8 mouse cellular contexts compared by ENCODE assay signal in the genomic region with DNA sequence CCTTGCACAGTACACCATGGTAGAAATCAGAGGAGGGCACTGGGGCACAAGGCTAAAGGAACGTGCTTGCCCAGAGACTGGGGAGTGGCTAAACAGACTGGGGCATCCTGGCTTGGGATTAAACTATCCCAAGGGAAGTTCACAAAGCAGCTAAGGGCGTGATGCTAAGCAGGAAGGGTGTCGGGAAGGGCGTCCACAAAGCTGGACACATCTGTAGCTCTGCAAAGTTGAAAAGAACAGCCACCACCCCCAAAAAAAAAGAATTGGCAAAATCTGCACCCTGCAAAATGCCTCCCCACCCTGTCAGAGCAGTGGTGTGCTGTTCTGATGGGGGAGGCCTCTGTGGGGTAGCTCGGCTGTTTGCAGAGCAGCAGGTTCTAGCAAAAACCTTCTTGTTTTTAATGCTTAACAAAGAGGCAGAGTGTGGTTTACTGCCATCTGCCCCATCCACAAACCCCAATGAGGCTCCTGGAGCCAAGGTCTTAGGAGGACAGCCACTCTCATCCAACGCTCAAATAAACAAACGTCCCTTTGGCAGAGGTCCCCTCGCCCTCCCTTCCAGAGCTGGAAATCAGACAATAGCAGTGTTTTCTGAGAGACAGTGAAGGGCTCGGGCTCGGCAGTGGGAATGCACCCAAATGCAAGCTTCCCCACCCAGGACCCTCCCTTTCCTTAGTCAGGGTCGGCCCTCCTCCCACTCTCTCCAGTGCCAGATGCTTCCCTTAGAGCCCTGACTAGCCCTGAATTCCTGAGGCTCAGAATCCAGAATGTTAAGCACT. TPM values are rescaled to one million over a fixed set of nuclear protein-coding genes. Genes with fewer than 3 reads are reported as not detected.
A peak's percentile ranks its signal among the peaks of the same experiment; 100 is the strongest.
DNase-seq lines count a peak whose midpoint lies in the region; ATAC-seq lines count a peak whose summit lies in the region.
"Had no signal": no experiment of that assay in that cellular context is flagged by ENCODE, and none has a peak within 500 bp of the region (broad histone marks: within the 10 kb centered on the region; RNA-seq: fewer than 3 reads in every experiment).

No protein-coding gene starts in this region.

- DNase-seq in ES-CJ7 (ENCODE audit: low read depth, low spot score) (peak; percentile 52), ZHBTc4 (ENCODE audit: low read depth, low spot score) (peak; percentile 83)
- DNase-seq in heart, postnatal 4 days = peak; percentile 80
- peak; percentile 61 to 68 for DNase-seq in layer of hippocampus, postnatal 10 days (ENCODE audit: low spot score in 2 of 2)
- DNase-seq in embryo, embryonic 9.5 days (ENCODE audit: extremely low spot score) = no peak

- H3K4me3 ChIP-seq in forebrain, embryonic 15.5 days = no peak overlapping the region
- H3K4me3 ChIP-seq in midbrain, embryonic 15.5 days = no peak overlapping the region

- no peak overlapping the region for H3K9ac ChIP-seq in forebrain, embryonic 15.5 days (replicated peaks)
- no peak overlapping the region for H3K9ac ChIP-seq in midbrain, embryonic 15.5 days

- H3K36me3 ChIP-seq in forebrain, embryonic 15.5 days = no peaks in the 10 kb centered on the region
- H3K36me3 ChIP-seq in midbrain, embryonic 15.5 days (replicated peaks) = no peaks in the 10 kb centered on the region

- WGBS in forebrain, embryonic 15.5 days = 37% methylated on average over 11 of the region's 11 CpGs
- 31% methylated on average over 11 of the region's 11 CpGs for WGBS in midbrain, embryonic 15.5 days

- peak; percentile 65 for ATAC-seq in forebrain, embryonic 15.5 days (replicated peaks)
- 0 out of 2 replicates have a peak, but pooled peaks have one; percentile 62 for ATAC-seq in midbrain, embryonic 15.5 days (replicated peaks)

- no peak overlapping the region for H3K4me2 ChIP-seq in forebrain, embryonic 15.5 days (replicated peaks)
- no peak overlapping the region for H3K4me2 ChIP-seq in midbrain, embryonic 15.5 days

- peaks cover 21% of the 10 kb centered on the region for H3K4me1 ChIP-seq in forebrain, embryonic 15.5 days
- peaks cover 5% of the 10 kb centered on the region; the same call in 1 of the 2 replicates for H3K4me1 ChIP-seq in midbrain, embryonic 15.5 days

- H3K9me3 ChIP-seq in forebrain, embryonic 15.5 days = no peaks in the 10 kb centered on the region
- H3K9me3 ChIP-seq in midbrain, embryonic 15.5 days = no peaks in the 10 kb centered on the region

- H3K27ac ChIP-seq in forebrain, embryonic 15.5 days (replicated peaks) = peak overlapping the region; percentile 72
- peak overlapping the region; percentile 18 for H3K27ac ChIP-seq in midbrain, embryonic 15.5 days

- no peaks in the 10 kb centered on the region for H3K27me3 ChIP-seq in forebrain, embryonic 15.5 days
- no peaks in the 10 kb centered on the region for H3K27me3 ChIP-seq in midbrain, embryonic 15.5 days (replicated peaks)

RNA-seq across cellular contexts. Expression of a gene that starts 12.2 kb away (rescaled TPM):
- polyA plus RNA-seq in forebrain, embryonic 15.5 days (2015; fragmentation: Nextera tagmentation; extraction: Ambion mirVana) = 4.4 and 4.9 TPM in 2 replicates
- 10 to 100 TPM; 46.8 to 48.3 TPM for total RNA-seq in heart, postnatal 4 days (2021)
- total RNA-seq in layer of hippocampus, postnatal 10 days (2021) = 10 to 100 TPM; 55.4 to 56.9 TPM
- polyA plus RNA-seq in midbrain, embryonic 15.5 days (2015; fragmentation: Nextera tagmentation; extraction: Ambion mirVana) = 3.9 TPM in 2 replicates

RNA-seq across cellular contexts. Expression of a gene that starts 17.9 kb away (rescaled TPM):
- not detected in 2 replicates for polyA plus RNA-seq in forebrain, embryonic 15.5 days (2015; fragmentation: Nextera tagmentation; extraction: Ambion mirVana)
- total RNA-seq in heart, postnatal 4 days (2021) = not detected
- total RNA-seq in layer of hippocampus, postnatal 10 days (2021) = under 1 TPM in 1 of 2 experiments, not detected in 1; 0.18 TPM
- polyA plus RNA-seq in midbrain, embryonic 15.5 days (2015; fragmentation: Nextera tagmentation; extraction: Ambion mirVana) = 0.09 and 0.14 TPM in 2 replicates
- total RNA-seq: neutrophil, adult 5-6 weeks had no signal
